Mouse (Mus musculus): ENCODE results near the gene Lyzl4.

The Lyzl4 gene

DNA sequence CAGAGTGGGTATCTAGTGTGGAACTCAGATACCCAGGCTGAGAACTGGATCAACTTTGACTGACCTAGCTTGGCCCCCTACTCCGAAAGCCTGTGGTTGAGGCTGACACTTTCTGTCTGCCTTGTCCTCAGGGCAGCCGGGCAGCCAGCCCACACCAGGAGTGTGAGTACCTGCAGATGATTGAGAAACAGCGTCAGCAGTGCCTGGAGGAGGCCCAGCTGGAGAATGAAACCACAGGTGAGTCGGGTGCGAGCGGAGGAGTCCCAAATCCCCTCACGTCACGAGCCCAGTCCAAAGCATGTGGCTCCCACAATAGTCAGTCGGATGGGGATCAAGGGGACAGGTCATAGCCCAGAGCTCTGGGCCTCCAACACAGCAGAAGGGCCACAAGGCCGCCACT lies 11.8 kb upstream of the Lyzl4 start:
- no peak for DNase-seq (ENCODE audit: low spot score in 2 of 2)

DNA sequence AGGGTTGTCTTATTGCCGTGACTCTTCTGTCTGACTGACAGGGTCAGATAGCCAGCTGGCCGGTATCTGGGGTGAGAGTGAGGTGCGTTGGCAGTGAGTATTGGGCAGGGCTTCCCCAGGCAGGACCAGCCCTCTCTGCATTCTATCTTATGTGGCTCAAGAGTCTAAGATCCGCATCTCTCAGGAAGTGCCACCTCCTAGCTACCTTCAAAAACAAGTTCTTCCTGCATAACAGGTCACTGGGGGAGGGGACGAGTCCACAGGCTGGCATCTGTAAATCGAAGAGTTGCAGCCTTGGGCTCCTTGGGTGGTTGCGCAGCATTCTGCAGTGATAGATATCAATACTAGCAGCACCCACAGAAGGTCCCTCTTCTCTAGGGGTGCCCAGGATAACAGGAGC lies 5.1 kb upstream of the Lyzl4 start:
- DNase-seq (ENCODE audit: low spot score in 2 of 2): no peak

DNA sequence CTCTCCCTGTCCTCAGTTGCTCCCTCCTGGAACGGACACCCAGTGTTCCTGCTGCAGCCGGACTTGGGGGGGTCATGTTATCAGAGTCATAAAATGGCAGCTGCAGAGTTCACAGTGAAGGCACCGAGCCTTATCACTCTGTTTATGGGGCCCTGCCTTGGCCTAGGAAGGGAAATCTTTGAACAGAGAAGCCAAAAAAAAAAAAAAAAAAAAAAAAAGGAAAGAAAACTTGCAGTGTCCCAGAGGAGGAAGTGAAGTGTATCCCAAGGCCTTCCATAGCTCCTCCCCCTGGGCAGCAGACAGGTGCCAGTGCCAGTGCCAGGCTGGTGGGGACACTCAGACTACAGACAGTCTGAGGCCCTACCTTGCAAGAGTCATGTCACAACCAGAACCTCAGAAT lies 3.0 kb upstream of the Lyzl4 start:
- no peak for DNase-seq (ENCODE audit: low spot score in 2 of 2)

DNA sequence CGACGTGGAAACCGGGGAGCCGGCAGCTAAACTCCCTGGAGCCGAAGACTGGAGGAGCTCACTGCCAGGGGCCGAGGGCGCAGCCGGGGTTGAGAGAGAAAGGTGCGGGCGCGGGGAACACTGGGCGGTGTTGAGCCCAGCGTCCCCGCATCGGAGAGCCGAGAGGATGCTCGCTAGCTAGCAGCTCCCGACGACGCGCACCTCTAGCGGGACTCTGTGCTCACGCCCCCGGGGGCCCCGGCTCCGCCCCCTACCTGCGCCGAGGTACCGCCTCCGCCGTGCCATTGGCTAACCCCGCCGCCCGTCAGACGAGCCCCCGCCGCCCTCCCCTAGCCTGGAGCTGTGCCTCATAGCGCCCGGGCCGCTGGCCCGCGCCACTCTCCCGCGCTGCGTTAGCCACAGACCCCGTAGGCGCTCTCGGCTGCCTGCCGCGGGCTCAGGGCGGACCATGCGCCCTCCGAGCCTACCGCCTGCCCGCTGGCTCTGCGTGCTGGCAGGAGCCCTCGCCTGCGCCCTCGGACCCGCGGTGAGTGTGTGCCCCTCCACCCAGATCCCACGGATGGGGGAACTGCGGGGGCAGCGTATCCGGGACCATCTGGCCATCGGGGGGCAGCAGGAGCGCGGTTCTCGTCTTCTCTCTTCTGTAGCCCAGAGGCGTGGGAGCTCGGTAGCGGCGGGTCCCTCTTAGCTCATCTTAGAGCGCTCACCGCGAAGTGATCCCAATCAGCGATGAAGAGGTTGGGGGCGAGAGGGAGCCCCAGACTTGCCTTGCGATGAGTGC lies 695 bp upstream of the Lyzl4 start, which contains the start of gene Vipr1:
Gene Vipr1, plus strand, starts transcription at position 316 of the 781 bp plus-strand sequence.
- peak; percentile 84 to 85 for DNase-seq (ENCODE audit: low spot score in 2 of 2)

DNA sequence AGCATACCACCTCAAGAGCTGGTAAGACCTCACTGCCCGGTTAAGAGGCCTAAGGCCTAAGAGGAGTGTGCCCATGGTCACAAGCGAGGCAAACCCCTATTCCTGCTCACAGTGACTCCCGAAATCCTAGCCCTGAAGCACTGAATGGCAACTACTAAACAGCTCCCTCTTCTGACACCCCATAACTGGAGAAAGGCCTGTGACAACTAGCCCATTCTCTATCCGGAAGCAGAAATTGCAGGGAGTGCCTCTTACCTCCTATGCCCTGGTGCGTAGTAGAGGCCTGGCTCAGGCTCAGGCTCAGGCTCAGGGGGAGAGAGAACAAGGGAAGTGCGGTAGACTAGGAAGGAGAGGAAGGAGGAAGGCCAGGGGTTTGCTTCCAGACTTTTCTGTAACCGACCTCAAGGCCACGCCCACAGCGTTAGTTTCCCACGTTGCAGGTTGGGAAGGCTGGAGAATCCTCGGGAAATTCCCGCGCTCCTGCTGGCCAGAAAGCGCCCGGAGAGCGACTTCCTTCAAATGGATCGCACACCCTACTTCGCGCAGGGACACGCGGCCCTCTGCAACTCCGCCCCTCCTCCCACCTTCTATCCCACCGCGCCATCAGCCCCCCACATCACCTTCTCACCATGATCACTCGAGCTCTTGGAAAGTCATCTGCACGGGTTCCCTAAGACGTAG lies 521 bp downstream of the Lyzl4 start:
- peak in 1 of 2 experiments; percentile 39 for DNase-seq (ENCODE audit: low spot score in 2 of 2)

DNA sequence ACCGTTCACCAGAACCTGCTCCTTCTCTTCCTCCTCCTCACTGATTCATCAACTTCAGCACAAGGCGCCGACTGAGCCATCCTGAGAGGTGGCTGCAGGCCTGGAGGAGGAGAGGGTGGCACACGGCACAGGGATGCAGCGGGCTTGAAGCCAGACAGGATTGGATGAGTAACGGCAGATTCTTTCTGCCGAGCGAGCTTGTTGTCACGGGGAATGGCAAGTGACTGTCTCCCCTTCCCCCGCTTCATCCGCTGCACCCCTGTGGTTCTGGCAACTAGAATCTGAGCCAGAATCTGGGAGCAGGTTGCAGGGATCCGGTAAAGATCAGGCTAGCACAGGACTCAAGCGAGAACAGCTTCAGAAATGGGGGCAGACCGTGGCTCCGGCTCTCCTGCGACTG lies 2.1 kb downstream of the Lyzl4 start:
- peak; percentile 82 to 85 for DNase-seq (ENCODE audit: low spot score in 2 of 2)

DNA sequence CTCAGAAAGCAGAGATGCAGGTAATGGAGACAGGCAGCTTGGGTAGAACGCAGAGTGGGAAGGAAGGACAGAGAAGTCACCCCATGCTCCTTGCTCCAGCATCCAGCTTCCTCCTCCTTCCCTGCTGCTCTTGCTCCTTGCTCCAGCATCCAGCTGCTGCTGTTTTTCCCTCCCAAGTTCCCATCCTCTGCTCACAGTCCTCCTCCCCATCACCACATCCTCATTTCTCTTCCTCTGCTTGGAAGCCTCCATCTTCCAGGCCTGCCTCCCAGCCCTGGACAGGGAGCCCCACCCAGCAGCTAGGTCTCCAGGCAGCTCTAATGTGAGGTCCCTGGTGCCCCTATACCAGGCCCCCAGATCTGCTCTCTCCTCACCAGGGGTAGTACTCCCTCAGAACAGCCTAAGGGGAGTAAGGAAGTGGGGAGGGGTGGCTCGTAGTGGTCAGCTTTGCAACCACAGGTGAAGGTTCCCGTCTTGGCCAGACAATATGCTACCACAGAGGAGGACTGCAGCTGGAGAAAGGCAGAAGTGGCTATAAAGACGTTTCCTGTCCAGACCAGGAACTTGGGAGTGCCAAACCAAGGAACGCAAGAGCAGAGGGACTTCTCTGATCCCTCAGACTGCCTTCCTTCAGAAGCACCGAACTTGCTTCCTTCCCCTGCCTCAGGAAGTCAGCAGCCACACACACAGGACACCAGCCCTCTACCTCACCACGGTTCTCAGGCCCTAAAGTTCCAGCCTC lies 5.9 kb downstream of the Lyzl4 start:
- no peak for DNase-seq (ENCODE audit: low spot score in 2 of 2)

DNA sequence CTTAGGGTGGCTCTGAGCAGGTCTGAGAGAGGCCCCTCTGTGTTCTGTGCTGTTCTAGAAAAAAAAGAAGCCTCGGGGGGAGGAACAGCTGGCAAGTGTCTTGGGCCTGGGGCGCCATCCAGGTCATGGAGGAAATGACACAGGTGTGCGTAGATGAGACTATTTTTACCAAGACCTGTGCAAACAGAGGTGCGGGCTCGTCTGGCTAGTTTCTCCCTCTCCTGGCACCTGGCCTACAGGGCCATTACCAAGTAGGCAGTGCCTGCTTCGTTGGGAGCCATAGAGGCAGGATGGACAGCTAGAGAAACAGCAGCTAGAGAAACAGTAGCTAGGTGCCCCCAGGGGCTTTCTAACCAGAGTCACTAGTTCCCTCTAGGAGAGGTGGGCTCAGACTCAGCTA lies 8.6 kb downstream of the Lyzl4 start:
- no peak for DNase-seq (ENCODE audit: low spot score in 2 of 2)

DNA sequence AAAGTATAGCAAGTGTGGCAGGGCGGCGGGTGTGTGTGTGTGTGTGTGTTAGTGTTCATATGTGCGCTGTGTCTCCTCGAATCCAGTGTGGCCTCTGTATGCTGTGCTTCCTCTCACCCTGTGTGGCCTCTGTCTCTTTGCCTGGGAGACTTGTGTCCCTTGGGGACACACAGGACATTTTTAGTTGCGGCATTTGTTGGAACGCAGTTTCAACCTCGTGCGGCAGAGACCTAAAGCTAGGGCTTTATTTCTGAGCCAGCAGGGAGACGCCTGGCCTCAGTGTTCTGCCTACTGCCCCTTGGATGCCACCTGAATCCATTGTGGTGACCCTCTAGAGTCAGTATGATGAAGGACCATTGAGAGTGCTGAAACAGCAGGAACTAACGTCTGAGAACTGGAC lies 9.0 kb downstream of the Lyzl4 start:
- no peak for DNase-seq (ENCODE audit: low spot score in 2 of 2)

DNA sequence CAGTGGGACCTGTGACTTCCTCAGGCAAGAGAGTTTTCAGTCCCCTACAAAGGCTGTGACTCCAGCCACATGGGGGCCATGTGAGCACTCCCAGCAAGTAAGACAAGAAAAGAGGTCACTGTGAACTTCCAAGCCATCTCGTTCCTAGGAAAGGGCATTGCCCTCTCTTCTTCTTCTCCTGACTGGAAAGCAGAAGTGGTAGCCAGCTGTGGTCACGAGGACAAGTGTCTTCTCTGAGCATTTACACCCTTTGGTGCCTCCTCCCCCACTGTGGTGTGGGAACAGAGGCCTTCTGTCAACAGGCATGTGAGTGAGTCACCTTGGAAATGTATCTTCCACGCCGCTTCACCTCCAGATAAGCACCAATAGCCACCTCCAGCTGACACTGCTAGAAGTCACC lies 9.9 kb downstream of the Lyzl4 start:
- DNase-seq (ENCODE audit: low spot score in 2 of 2): no peak

DNA sequence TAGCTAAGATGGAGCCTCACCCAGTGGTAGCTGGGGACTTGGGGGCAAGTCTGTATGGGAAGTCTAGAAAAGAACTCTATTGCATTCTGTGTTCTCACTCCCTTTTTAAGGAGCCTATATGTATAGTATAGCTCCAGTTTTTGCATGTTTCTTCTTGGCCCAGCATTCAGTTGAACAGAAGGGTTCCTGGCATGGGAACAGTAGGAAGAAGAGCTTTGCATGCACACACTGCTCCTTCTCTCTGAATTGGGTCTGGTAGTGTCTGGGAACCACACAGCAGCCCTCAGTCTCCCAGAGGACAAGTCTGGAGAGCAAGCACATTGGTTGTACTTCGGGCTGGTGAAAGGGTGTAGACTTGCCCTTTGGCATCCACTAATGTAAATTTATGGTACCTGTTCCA lies 11.3 kb downstream of the Lyzl4 start:
- DNase-seq (ENCODE audit: low spot score in 2 of 2): no peak

DNA sequence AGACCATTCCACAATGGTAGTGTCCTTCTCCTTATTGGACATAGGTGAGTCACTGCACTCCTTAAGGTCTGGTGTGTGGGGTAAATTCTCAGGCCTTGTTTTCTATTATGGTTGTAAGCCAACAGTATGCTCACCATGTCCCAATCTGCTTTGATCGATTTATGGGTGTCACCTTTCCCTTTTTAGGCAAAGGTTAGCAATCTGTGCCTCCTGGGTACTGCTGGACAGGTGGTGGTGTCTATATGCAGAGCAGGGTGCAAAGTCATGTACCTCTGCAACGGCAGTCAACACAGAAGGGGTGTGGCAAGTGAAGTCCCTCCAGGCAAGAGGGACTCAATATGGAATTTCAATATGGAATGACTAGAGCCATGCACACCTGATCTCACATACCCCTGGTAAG lies 17.0 kb downstream of the Lyzl4 start:
- no peak for DNase-seq (ENCODE audit: low spot score in 2 of 2)

DNA sequence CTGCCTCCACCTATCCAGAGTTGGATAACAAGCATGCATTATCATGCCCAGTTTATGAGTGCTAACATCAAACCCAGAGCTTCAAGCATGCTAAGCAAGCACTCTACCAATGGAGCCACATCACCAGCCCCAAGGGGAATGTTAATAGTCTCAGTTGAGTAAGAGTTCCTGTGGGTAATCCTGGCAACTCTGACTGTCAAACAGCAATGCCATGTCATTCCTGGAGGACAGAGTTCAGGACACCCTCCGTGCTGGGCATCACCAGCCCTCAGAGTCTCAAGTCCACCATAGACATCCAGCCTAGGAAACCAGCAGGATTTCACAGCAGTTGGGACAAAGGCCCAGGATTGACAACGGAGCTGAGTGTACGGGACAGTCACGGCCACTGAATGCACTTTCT lies 18.7 kb downstream of the Lyzl4 start:
- no peak for DNase-seq (ENCODE audit: low spot score in 2 of 2)

DNA sequence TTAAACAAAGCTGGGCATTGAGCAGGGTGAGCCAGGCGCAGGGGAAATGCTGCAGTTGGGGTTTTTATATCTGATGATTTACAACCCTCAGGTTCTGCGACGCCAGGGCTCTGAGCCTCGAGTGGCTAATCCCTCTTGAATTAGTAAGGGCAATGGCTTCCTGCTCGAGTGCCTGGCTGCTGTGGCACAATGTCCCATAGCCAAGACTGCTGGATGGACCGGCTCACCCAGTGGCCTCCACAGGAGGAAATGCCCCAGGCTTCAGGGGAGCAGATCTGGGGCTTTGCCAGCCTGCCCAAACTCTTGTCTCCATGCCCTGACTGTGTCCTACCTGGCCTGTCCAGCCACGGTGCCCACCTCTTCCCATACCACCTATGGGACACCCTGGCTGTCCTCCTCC lies 22.5 kb downstream of the Lyzl4 start:
- no peak for DNase-seq (ENCODE audit: low spot score in 2 of 2)

DNA sequence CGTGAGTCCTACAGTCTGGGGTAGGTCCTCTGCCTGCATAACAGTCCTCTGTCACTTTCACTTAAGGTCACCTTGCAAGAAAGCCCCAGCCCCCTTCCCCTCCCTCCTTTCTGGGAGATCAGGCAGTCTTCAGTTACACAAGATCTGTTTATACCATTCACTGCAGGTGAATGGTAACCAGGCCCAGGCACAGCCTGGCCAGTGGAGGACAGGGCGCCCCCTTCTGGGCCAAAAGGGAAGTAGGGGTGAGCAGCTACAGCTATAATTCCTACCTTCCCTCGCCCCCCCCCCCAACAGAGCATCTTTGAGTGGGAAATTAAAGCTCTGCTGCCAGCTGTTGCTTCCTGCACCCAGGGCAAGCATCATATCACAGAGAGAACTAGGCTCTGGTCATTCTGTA lies 25.4 kb downstream of the Lyzl4 start:
- DNase-seq (ENCODE audit: low spot score in 2 of 2): no peak

DNA sequence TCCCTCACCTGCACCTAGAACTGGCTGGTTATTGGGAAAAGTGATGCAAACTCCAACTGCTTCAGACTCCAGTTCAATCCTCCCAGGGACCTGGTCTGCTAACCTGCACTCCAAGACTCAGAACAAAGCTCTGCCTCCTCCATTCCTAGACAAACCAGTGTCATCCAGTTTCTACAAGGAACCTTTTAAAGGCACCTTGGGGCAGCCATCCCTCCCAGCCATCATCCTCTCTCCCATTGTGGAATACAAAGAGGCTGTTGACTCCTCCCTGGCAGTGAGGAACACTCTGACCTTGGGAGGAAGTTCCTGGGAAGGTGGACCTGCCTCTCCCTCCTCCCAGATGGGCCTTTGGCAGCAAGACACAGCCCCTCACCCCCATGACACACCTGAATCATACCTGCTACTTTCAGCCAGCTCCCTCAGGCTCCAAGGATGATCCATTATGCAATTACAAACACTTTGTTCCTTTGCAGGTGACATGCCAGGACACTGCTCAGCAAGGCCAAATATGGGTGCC lies 27.6 kb downstream of the Lyzl4 start:
- DNase-seq (ENCODE audit: low spot score in 2 of 2): no peak

DNA sequence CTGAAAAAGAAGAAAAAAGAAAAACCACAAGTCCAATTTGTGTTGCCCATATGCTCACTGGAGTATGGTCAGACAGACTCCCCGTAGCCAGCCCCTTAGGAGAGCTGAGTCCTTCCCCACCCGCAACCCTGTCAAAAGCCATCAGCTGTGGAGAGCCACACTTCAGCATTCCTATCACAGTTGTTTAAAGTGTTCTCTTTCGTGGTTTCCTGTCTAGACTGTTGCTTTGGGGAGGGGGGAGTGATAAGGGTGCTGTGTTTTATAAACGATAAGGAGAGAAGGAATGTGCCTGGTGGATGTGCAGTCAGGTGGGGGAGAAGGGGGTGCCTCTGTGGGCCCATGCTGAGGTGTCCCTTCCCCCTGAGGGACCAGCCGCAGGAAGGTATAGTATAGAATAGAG lies 28.7 kb downstream of the Lyzl4 start:
- no peak for DNase-seq (ENCODE audit: low spot score in 2 of 2)

DNA sequence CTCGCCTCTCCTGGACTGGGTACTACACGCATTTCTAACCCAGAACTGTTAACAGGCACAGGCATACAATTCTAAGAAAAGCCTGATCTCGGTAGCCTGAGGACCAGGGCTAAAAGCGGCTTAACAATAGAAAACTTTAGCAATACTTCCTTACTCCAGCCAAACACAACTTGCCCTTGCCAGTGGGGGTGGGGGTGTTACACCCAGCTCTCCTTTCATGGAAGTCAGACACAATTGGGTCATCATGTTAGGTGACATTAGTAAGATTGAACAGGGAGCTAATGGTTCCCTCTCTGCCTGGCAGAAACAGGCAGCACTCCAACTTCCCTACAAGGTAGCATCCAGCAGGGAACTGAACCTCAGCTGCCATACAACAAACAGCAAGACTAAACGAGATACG lies 32.5 kb downstream of the Lyzl4 start:
- DNase-seq (ENCODE audit: low spot score in 2 of 2): no peak

DNA sequence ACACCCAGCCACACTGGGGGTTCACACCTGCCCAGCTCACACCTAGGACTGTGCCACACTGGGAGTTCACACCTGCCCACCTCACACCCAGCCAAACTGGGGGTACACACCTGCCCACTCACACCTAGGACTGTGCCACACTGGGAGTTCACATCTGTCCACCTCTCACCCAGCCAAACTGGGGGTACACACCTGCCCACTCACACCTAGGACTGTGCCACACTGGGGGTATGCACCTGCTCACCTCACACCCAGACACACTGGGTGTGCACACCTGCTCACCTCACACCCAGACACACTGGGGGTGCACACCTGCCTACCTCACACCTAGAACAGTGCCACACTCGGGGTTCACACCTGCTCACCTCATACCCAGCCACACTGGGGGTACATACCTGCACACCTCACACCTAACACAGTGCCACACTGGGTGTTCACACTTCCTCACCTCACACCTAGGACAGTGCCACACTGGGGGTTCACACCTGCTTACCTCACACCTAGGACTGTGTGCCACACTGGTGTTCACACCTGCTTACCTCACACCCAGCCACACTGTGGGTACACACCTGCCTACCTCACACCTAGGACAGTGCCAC lies 35.3 kb downstream of the Lyzl4 start:
- DNase-seq (ENCODE audit: low spot score in 2 of 2): no peak

DNA sequence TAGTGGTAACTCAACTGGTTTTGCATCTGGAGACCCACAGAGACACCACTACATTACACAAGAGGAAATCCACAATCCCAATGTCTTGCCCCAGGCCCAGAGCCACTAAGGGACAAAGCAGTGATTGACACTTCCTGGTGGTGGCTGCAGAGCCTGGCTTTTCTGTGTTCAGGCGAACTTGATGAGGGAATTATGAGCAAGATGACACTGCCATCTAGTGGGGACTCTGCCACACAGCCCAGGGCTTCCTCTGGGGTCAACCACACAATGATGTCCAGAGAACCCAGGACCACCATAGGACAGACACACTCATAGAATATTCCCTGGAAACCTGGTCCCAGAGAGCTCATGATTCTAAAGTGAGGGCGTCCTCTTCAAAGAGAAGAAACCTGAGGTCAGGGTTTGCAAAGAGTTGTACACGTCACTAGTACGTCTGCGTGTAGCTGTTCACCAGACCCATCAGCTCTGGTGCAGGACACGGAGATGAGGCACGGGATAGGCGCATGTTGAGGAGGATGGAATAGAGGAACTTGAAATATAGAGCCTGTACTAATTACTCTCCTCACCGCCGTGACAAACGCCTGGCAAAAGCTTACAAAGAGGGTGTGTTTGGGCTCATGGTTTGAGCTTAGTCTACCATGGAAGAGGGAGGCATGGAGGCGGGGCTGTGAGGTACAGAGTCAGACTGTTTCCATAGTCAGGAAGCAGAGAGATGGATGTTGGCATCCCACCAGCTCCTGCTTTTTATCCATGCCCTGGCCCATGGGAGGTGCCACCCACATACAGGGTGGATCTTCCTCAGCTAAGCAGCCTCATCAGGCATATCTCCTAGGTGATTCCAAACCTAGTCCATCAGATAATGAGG lies 36.2 kb downstream of the Lyzl4 start:
- peak; percentile 43 to 63 for DNase-seq (ENCODE audit: low spot score in 2 of 2)

DNA sequence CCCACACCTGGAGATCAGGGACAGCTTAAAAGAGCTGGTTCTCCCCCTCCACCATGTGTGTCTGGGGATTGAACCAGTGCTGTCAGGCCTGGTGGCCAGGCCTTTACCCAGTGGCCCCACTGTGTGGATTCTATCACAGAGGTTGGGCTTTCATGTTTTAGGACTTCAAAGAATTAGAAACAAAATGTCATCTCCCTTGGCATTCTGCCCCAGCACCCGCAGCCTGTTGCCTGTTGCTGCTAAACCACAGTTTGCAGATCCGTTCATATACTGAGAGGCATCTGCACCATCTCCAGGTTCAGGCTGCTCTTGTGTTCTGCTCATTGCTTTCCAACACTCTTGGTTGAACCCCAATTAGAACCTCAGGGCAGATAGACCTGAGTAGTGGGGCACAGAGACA lies 39.5 kb downstream of the Lyzl4 start:
- no peak for DNase-seq (ENCODE audit: low spot score in 2 of 2)

All from right cerebral cortex, postnatal 36 days (tissue).